Comparison of ENCODE assay signal across 8 mouse cellular contexts in the genomic region with DNA sequence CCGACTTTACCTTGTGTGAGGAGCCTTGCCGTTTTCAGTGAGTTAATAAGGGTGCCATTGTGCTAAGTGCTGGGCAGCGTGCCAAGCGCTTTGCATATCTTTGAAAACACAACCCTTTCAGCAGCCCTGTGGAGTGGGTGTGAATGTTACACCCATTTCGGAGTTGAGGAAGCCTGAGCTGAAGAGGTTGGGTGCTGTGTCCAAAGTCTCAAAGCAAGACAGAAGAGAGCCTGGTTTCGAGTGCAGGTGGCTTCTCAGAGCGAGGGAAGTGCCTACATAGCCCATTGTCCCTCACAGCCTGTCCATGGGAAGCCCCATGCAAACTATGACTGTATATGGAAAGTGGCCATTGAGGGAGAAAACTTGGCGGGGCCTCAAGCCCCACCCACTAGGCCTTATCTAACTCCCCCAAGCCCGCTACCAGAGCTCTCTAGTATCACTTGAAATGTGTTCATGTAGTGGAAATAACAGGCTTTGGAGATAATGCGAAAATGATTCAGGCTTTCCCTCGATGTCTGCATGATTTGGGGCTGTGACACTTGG.
DNase-seq lines count a peak whose midpoint lies in the region; ATAC-seq and TF ChIP-seq lines count a peak whose summit lies in the region.

No protein-coding gene starts in this region.

- peak; percentile 95 for TF ChIP-seq EP300 in liver, postnatal 0 days (IDR thresholded peaks at IDR 0.05; ENCODE audit: low read depth)

- H3K9ac ChIP-seq in hindbrain, postnatal 0 days (replicated peaks; ENCODE audit: low read length) = no peak overlapping the region
- peak overlapping the region; percentile 45 for H3K9ac ChIP-seq in liver, postnatal 0 days (replicated peaks)

- no peak for ATAC-seq in hindbrain, postnatal 0 days
- peak; percentile 95 for ATAC-seq in liver, postnatal 0 days

- H3K9me3 ChIP-seq in hindbrain, postnatal 0 days (ENCODE audit: low read length) = no peaks in the 10 kb centered on the region
- H3K9me3 ChIP-seq in liver, postnatal 0 days (ENCODE audit: low read length) = no peaks in the 10 kb centered on the region

- peak overlapping the region; percentile 11; the same call in 1 of the 2 replicates for H3K27ac ChIP-seq in hindbrain, postnatal 0 days
- peak overlapping the region; percentile 94 for H3K27ac ChIP-seq in liver, postnatal 0 days (ENCODE audit: low read depth)

- H3K4me3 ChIP-seq in hindbrain, postnatal 0 days (ENCODE audit: low read length) = no peak overlapping the region
- H3K4me3 ChIP-seq in liver, postnatal 0 days (ENCODE audit: low read depth, low read length) = peak overlapping the region; percentile 22; the same call in 1 of the 2 replicates

- TF ChIP-seq CTCF in hindbrain, postnatal 0 days (IDR thresholded peaks at IDR 0.05; ENCODE audit: low read depth) = no peak
- no peak for TF ChIP-seq CTCF in liver, postnatal 0 days (IDR thresholded peaks at IDR 0.05; ENCODE audit: low read depth)

- H3K4me1 ChIP-seq in hindbrain, postnatal 0 days (ENCODE audit: insufficient read depth, low read length) = peaks cover 5% of the 10 kb centered on the region; the same call in 1 of the 2 replicates
- H3K4me1 ChIP-seq in liver, postnatal 0 days (ENCODE audit: insufficient read depth) = peaks cover 35% of the 10 kb centered on the region

- 33% methylated on average over 11 of the region's 11 CpGs for WGBS in hindbrain, postnatal 0 days
- WGBS in liver, postnatal 0 days (ENCODE audit: insufficient replicate concordance) = 48% methylated on average over 11 of the region's 11 CpGs

- peak; percentile 85 for DNase-seq in spleen, adult 12 weeks (ENCODE audit: low spot score)
- no peak for DNase-seq in spleen, adult 18-20 months
- peak; percentile 69 to 79 for DNase-seq in frontal cortex, adult 2 months (ENCODE audit: extremely low spot score in 1 of 2, low spot score in 1 of 2)
- peak; percentile 71 for DNase-seq in hindbrain, postnatal 0 days (ENCODE audit: low spot score)
- DNase-seq in liver, postnatal 0 days = peak; percentile 86
- DNase-seq in right cerebral cortex, adult 18-20 months = peak; percentile 84
- no peak for DNase-seq in thymus, postnatal 25 days
- DNase-seq in gastrocnemius, postnatal 4 days (ENCODE audit: low spot score in 2 of 2) = no peak

- no peak overlapping the region for H3K4me2 ChIP-seq in hindbrain, postnatal 0 days (ENCODE audit: low read depth, low read length)
- H3K4me2 ChIP-seq in liver, postnatal 0 days (ENCODE audit: low read depth, low read length) = peak overlapping the region; percentile 62

- no peaks in the 10 kb centered on the region for H3K27me3 ChIP-seq in hindbrain, postnatal 0 days (ENCODE audit: insufficient read depth, low read length)
- no peaks in the 10 kb centered on the region for H3K27me3 ChIP-seq in liver, postnatal 0 days (ENCODE audit: insufficient read depth, low read length)

- no peaks in the 10 kb centered on the region for H3K36me3 ChIP-seq in hindbrain, postnatal 0 days (ENCODE audit: insufficient read depth, low read length)
- peaks cover 4% of the 10 kb centered on the region; the same call in 1 of the 2 replicates for H3K36me3 ChIP-seq in liver, postnatal 0 days (replicated peaks; ENCODE audit: insufficient read depth, low read length)

Comparison
In these comparisons a context has a peak if more than half of its experiments do, and no peak if none do; other contexts are left out.
1. DNase-seq: peak in spleen, adult 12 weeks (single experiment), frontal cortex, adult 2 months (2 of 2), hindbrain, postnatal 0 days (single experiment), liver, postnatal 0 days (single experiment) and right cerebral cortex, adult 18-20 months (single experiment); none in spleen, adult 18-20 months (0 of 2), thymus, postnatal 25 days (single experiment) and gastrocnemius, postnatal 4 days (0 of 2).